Mouse (Mus musculus) T-helper 17 cell (primary cell): ENCODE results near the gene Map3k4.

Experiments
- in situ Hi-C, 2 experiments: fragments of 300-600 bp; cut with MboI, MseI; formaldehyde crosslinking; loops; 1 replicate in 1 of 2; 2 replicates in 1 of 2; pipeline ENCODE4 v1.15.1; 2025; ENCODE audit warnings: high pct_unique_total_duplicates in 2 of 2

The Map3k4 gene

GRCm38 (mm10) chr17:12203414-12203897, 115.1 kb downstream of the Map3k4 start:
- in situ Hi-C loops = loop anchor here in 1 of 2 experiments (5.0 kb wide), 1 partner anchor 81 kb away; no protein-coding TSS in a partner anchor

GRCm38 (mm10) chr17:12201086-12201485, 117.5 kb downstream of the Map3k4 start:
- in situ Hi-C loops = loop anchor here in 1 of 2 experiments (5.0 kb wide), 1 partner anchor 79 kb away; no protein-coding TSS in a partner anchor

GRCm38 (mm10) chr17:12199933-12200332, 118.7 kb downstream of the Map3k4 start:
- in situ Hi-C loops = loop anchor here in 1 of 2 experiments (5.0 kb wide), 1 partner anchor 78 kb away; no protein-coding TSS in a partner anchor

GRCm38 (mm10) chr17:12195604-12196003, 123.0 kb downstream of the Map3k4 start:
- in situ Hi-C loops = no loop called here

GRCm38 (mm10) chr17:12195137-12195536, 123.5 kb downstream of the Map3k4 start:
- in situ Hi-C loops = no loop called here

- in situ Hi-C loops = no loop called here
Measured at GRCm38 (mm10) chr17:12187782-12188181, 130.8 kb downstream of the Map3k4 start.

- in situ Hi-C loops = no loop called here
Measured at GRCm38 (mm10) chr17:12186341-12186740, 132.3 kb downstream of the Map3k4 start.

GRCm38 (mm10) chr17:12185855-12186254, 132.7 kb downstream of the Map3k4 start:
- in situ Hi-C loops = no loop called here

- in situ Hi-C loops = no loop called here
Measured at GRCm38 (mm10) chr17:12184283-12184682, 134.3 kb downstream of the Map3k4 start.

GRCm38 (mm10) chr17:12182702-12183485, 135.7 kb downstream of the Map3k4 start:
- in situ Hi-C loops = no loop called here

- in situ Hi-C loops = no loop called here
Measured at GRCm38 (mm10) chr17:12179766-12180165, 138.8 kb downstream of the Map3k4 start.

GRCm38 (mm10) chr17:12179339-12179738, 139.3 kb downstream of the Map3k4 start:
- in situ Hi-C loops = no loop called here
